Mouse (Mus musculus) limb, embryonic 11.5 days (tissue): ENCODE measurements around the gene Enpep. TPM values are rescaled to one million over a fixed set of nuclear protein-coding genes. Genes with fewer than 3 reads are reported as not detected.

Experiments
- ATAC-seq: fragments of 200-750 bp; cut with Nextera tagmentation; 2 replicates; pipeline ENCODE4 v1.8.0; 2017; ENCODE audit warnings: low read depth; ENCODE audit not compliant: insufficient number of reproducible peaks, low FRiP score, low TSS enrichment
- DNase-seq: peaks from one replicate; pipeline ENCODE4 v3.0.0-alpha.2; 2015; ENCODE audit warnings: low spot score
- H3K27ac ChIP-seq: fragments of 300-500 bp; sonication (generic); replicated peaks from 2 replicates; pipeline ENCODE4 v1.5.1; 2014; ENCODE audit warnings: low read depth, mild to moderate bottlenecking, low read length
- H3K27me3 ChIP-seq: fragments of 300-500 bp; sonication (generic); 2 replicates; pipeline ENCODE4 v1.6.1; 2014; ENCODE audit warnings: mild to moderate bottlenecking, low read length, mixed read lengths; ENCODE audit not compliant: control insufficient read depth, insufficient read depth
- H3K36me3 ChIP-seq: fragments of 300-500 bp; sonication (generic); 2 replicates; pipeline ENCODE4 v1.6.1; 2014; ENCODE audit warnings: mild to moderate bottlenecking, low read length, moderate library complexity, mixed read lengths; ENCODE audit not compliant: control insufficient read depth, insufficient read depth
- H3K4me1 ChIP-seq: fragments of 300-500 bp; sonication (generic); 2 replicates; pipeline ENCODE4 v1.6.1; 2014; ENCODE audit warnings: low read length, mixed read lengths; ENCODE audit not compliant: control insufficient read depth, insufficient read depth
- H3K4me2 ChIP-seq: fragments of 300-500 bp; sonication (generic); 2 replicates; pipeline ENCODE4 v1.6.1; 2014; ENCODE audit warnings: low read depth, mild to moderate bottlenecking, moderate library complexity; ENCODE audit not compliant: severe bottlenecking
- H3K4me3 ChIP-seq: fragments of 300-500 bp; sonication (generic); 2 replicates; pipeline ENCODE4 v1.5.1; 2014; ENCODE audit warnings: low read depth, low read length
- H3K9ac ChIP-seq: fragments of 300-500 bp; sonication (generic); 2 replicates; pipeline ENCODE4 v1.6.1; 2014; ENCODE audit warnings: mild to moderate bottlenecking, low read length
- H3K9me3 ChIP-seq: fragments of 300-500 bp; sonication (generic); 2 replicates; pipeline ENCODE4 v1.6.1; 2016; ENCODE audit warnings: low read length; ENCODE audit not compliant: control insufficient read depth
- WGBS: fragments of 180-500 bp; shearing (Covaris S2); extraction: QIAGEN DNeasy Blood & Tissue Kit; methylation state at CpG from one replicate; pipeline ENCODE4 v1.1.7; 2014; 5-methylcytosine and 5-hydroxymethylcytosine counted together
- polyA plus RNA-seq: library from polyadenylated mRNA; unstranded; fragments of >200 nt; fragmentation: Nextera tagmentation; extraction: Ambion mirVana; gene quantifications from 2 replicates; pipeline ENCODE4 v1.2.1, GENCODE M21; 2014

Gene Enpep
- 0.19 TPM in 1 of 2 replicates, not detected in the other for polyA plus RNA-seq

- WGBS = 56% methylated on average over 13 of the region's 13 CpGs
- H3K36me3 ChIP-seq = no peaks in the 10 kb centered on the region
- ATAC-seq (no peak), DNase-seq (no peak)
- H3K4me1 ChIP-seq = no peaks in the 10 kb centered on the region
- H3K9me3 ChIP-seq = no peaks in the 10 kb centered on the region
- no peak within 1 kb of the TSS for H3K9ac ChIP-seq
- no peak within 1 kb of the TSS for H3K4me2 ChIP-seq
- no peak within 1 kb of the TSS for H3K4me3 ChIP-seq
- H3K27me3 ChIP-seq = no peaks in the 10 kb centered on the region
- H3K27ac ChIP-seq = no peak within 1 kb of the TSS
Measured at GRCm38 (mm10) chr3:129332586-129332985, at the start of gene Enpep. Gene Enpep (minus strand): TSS chr3:129332720.

- no peak for DNase-seq
- Histone ChIP-seq H3K4me1 (no peaks in the 10 kb centered on the region), H3K36me3 (no peaks in the 10 kb centered on the region), H3K4me3 (no peak overlapping the region), H3K27ac (no peak overlapping the region), H3K9me3 (no peaks in the 10 kb centered on the region), H3K27me3 (no peaks in the 10 kb centered on the region), H3K4me2 (no peak overlapping the region), H3K9ac (no peak overlapping the region)
- no peak for ATAC-seq
- 70% methylated on average over 3 of the region's 3 CpGs for WGBS
Measured at GRCm38 (mm10) chr3:129379109-129379508, 46.6 kb upstream of the Enpep start.

GRCm38 (mm10) chr3:129375087-129375486 lies 42.6 kb upstream of the Enpep start:
- Histone ChIP-seq H3K4me1 (0 out of 2 replicates have a peak, but pooled peaks cover 2% of the 10 kb centered on the region), H3K9me3 (no peaks in the 10 kb centered on the region), H3K4me3 (no peak overlapping the region), H3K27ac (no peak overlapping the region), H3K4me2 (no peak overlapping the region), H3K36me3 (no peaks in the 10 kb centered on the region), H3K9ac (no peak overlapping the region), H3K27me3 (no peaks in the 10 kb centered on the region)
- 92% methylated on average over 3 of the region's 3 CpGs for WGBS
- no peak for DNase-seq
- ATAC-seq = no peak

GRCm38 (mm10) chr3:129373108-129373507 lies 40.6 kb upstream of the Enpep start:
- DNase-seq (no peak), ATAC-seq (no peak)
- no peak overlapping the region for H3K9ac ChIP-seq
- no peaks in the 10 kb centered on the region for H3K36me3 ChIP-seq
- no peak overlapping the region for H3K4me2 ChIP-seq
- H3K9me3 ChIP-seq = no peaks in the 10 kb centered on the region
- no peak overlapping the region for H3K4me3 ChIP-seq
- 28% methylated on average over 2 of the region's 2 CpGs for WGBS
- no peaks in the 10 kb centered on the region for H3K27me3 ChIP-seq
- no peak overlapping the region for H3K27ac ChIP-seq
- 0 out of 2 replicates have a peak, but pooled peaks cover 2% of the 10 kb centered on the region for H3K4me1 ChIP-seq

GRCm38 (mm10) chr3:129369491-129369890 lies 37.0 kb upstream of the Enpep start:
- Histone ChIP-seq H3K27me3 (no peaks in the 10 kb centered on the region), H3K4me3 (no peak overlapping the region), H3K9ac (no peak overlapping the region), H3K9me3 (no peaks in the 10 kb centered on the region), H3K36me3 (no peaks in the 10 kb centered on the region), H3K4me2 (no peak overlapping the region), H3K4me1 (0 out of 2 replicates have a peak, but pooled peaks cover 2% of the 10 kb centered on the region), H3K27ac (no peak overlapping the region)
- DNase-seq (no peak), ATAC-seq (no peak)
- 84% methylated on average over 3 of the region's 3 CpGs for WGBS

GRCm38 (mm10) chr3:129365919-129366318 lies 33.4 kb upstream of the Enpep start:
- no peak overlapping the region for H3K4me2 ChIP-seq
- H3K36me3 ChIP-seq = no peaks in the 10 kb centered on the region
- ATAC-seq (no peak), DNase-seq (no peak)
- H3K9ac ChIP-seq = no peak overlapping the region
- H3K4me1 ChIP-seq = no peaks in the 10 kb centered on the region
- H3K9me3 ChIP-seq = no peaks in the 10 kb centered on the region
- WGBS = 83% methylated on average over 1 of the region's 1 CpGs
- no peaks in the 10 kb centered on the region for H3K27me3 ChIP-seq
- no peak overlapping the region for H3K4me3 ChIP-seq
- no peak overlapping the region for H3K27ac ChIP-seq

- Histone ChIP-seq H3K4me2 (no peak overlapping the region), H3K27me3 (no peaks in the 10 kb centered on the region), H3K9me3 (no peaks in the 10 kb centered on the region), H3K27ac (no peak overlapping the region), H3K36me3 (no peaks in the 10 kb centered on the region), H3K9ac (no peak overlapping the region), H3K4me1 (no peaks in the 10 kb centered on the region), H3K4me3 (no peak overlapping the region)
- WGBS = 86% methylated on average over 2 of the region's 2 CpGs
- DNase-seq (no peak), ATAC-seq (no peak)
Measured at GRCm38 (mm10) chr3:129364818-129365390, 32.4 kb upstream of the Enpep start.

- H3K4me1 ChIP-seq = no peaks in the 10 kb centered on the region
- H3K27me3 ChIP-seq = no peaks in the 10 kb centered on the region
- no peak overlapping the region for H3K9ac ChIP-seq
- no peak for ATAC-seq
- no peak overlapping the region for H3K4me2 ChIP-seq
- no peak overlapping the region for H3K4me3 ChIP-seq
- H3K36me3 ChIP-seq = no peaks in the 10 kb centered on the region
- DNase-seq = no peak
- H3K27ac ChIP-seq = no peak overlapping the region
- WGBS = 76% methylated on average over 1 of the region's 1 CpGs
- no peaks in the 10 kb centered on the region for H3K9me3 ChIP-seq
Measured at GRCm38 (mm10) chr3:129363426-129363825, 30.9 kb upstream of the Enpep start.

GRCm38 (mm10) chr3:129358115-129358514 lies 25.6 kb upstream of the Enpep start:
- no peak for ATAC-seq
- Histone ChIP-seq H3K4me1 (no peaks in the 10 kb centered on the region), H3K4me2 (no peak overlapping the region), H3K9me3 (no peaks in the 10 kb centered on the region), H3K4me3 (no peak overlapping the region), H3K27me3 (no peaks in the 10 kb centered on the region), H3K36me3 (no peaks in the 10 kb centered on the region), H3K9ac (no peak overlapping the region), H3K27ac (no peak overlapping the region)
- DNase-seq = no peak
- 86% methylated on average over 2 of the region's 2 CpGs for WGBS
